25 mouse cellular contexts compared by ENCODE assay signal in the genomic region with DNA sequence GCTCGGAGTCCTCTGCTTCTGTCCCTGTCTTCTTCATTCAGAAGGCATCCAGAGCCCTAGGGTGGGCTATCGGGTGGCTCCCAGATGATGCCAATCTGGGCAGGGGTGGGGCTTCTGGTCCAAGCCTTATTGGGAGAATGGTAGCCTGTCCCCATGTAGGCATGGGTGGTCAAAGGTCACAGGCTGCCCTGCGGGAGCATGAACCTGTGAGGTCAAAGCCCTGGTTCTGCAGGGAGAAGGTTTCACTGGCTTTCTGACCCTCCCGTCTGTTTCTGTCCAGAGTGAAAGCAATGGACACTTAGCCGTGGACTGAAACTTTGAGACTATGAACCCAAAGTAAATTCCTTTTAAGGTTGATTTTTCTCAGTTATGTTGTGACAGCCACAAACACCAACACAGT. TPM values are rescaled to one million over a fixed set of nuclear protein-coding genes. Genes with fewer than 3 reads are reported as not detected.
"Had no signal": no experiment of that assay in that cellular context is flagged by ENCODE, and none has a peak within 500 bp of the region (broad histone marks: within the 10 kb centered on the region; RNA-seq: fewer than 3 reads in every experiment).

No protein-coding gene starts in this region.

- H3K27ac ChIP-seq: lung, embryonic 15.5 days; macrophage; midbrain, embryonic 13.5 days; midbrain, embryonic 15.5 days; neural tube, embryonic 12.5 days; stomach, embryonic 15.5 days; stomach, postnatal 0 days had no signal

- H3K4me1 ChIP-seq: midbrain, embryonic 13.5 days; midbrain, embryonic 15.5 days; neural tube, embryonic 12.5 days had no signal

- H3K9ac ChIP-seq: lung, embryonic 15.5 days; midbrain, embryonic 13.5 days; midbrain, embryonic 15.5 days; neural tube, embryonic 12.5 days; stomach, embryonic 15.5 days had no signal

- DNase-seq: lung, adult 2 months; lung, postnatal 14 days; lung, postnatal 36 days; right cerebral cortex, postnatal 14 days; thymus, adult 2 months; thymus, postnatal 25 days; thymus, postnatal 4 days had no signal

- H3K9me3 ChIP-seq: lung, embryonic 15.5 days; megakaryocyte, embryonic 14.5 days; midbrain, embryonic 13.5 days; midbrain, embryonic 15.5 days; neural tube, embryonic 12.5 days; stomach, embryonic 15.5 days had no signal

- H3K4me3 ChIP-seq: lung, embryonic 15.5 days; megakaryocyte, embryonic 14.5 days; midbrain, embryonic 13.5 days; midbrain, embryonic 15.5 days; neural tube, embryonic 12.5 days; stomach, embryonic 15.5 days had no signal

- H3K4me2 ChIP-seq: lung, embryonic 15.5 days; midbrain, embryonic 11.5 days; midbrain, embryonic 13.5 days; midbrain, embryonic 15.5 days; neural tube, embryonic 12.5 days; stomach, embryonic 15.5 days had no signal

- ATAC-seq: lung, postnatal 0 days; midbrain, embryonic 13.5 days; midbrain, embryonic 15.5 days had no signal

- H3K27me3 ChIP-seq: lung, embryonic 15.5 days; midbrain, embryonic 13.5 days; midbrain, embryonic 15.5 days; neural tube, embryonic 12.5 days; stomach, embryonic 15.5 days had no signal

RNA-seq across cellular contexts. Expression of gene Tdrd9, which starts 15.2 kb away (rescaled TPM):
- total RNA-seq: megakaryocyte progenitor cell, adult 5-6 weeks; monocyte, adult 5-6 weeks; neutrophil, adult 5-6 weeks had no signal
- polyA plus RNA-seq: lung, embryonic 15.5 days; macrophage; spleen, adult 2 months had no signal

RNA-seq across cellular contexts. Expression of gene Rd3l, which starts 24.9 kb away (rescaled TPM):
- total RNA-seq: megakaryocyte progenitor cell, adult 5-6 weeks; monocyte, adult 5-6 weeks; neutrophil, adult 5-6 weeks had no signal
- polyA plus RNA-seq: lung, adult 2 months; lung, embryonic 15.5 days; lung, postnatal 0 days; macrophage; midbrain, embryonic 11.5 days; midbrain, embryonic 13.5 days; midbrain, embryonic 15.5 days; midbrain, postnatal 0 days; neural tube, embryonic 12.5 days; neural tube, embryonic 14.5 days; spleen, adult 2 months; stomach, embryonic 15.5 days; testis, adult 2 months; thymus, adult 2 months; urinary bladder, adult 2 months had no signal
